Mouse (Mus musculus) retina, adult 2 months (tissue): ENCODE measurements around the gene Slc2a3.
"Not testable (repeated sequence)": the region's sequence is repeated elsewhere in the genome, so short reads cannot be mapped to it uniquely, and the experiment has no call there.

ENCODE experiments used
- DNase-seq: peaks from one replicate; pipeline ENCODE4 v3.0.0-alpha.2; 2012; ENCODE audit warnings: low read depth, low spot score

Gene Slc2a3

GRCm38 (mm10) chr6:122810022-122810614 is 8.7 kb upstream of the Slc2a3 start:
- no peak for DNase-seq

GRCm38 (mm10) chr6:122804418-122804817 is 3.0 kb upstream of the Slc2a3 start:
- DNase-seq = no peak

GRCm38 (mm10) chr6:122801801-122802514 is 518 bp upstream of the Slc2a3 start:
- no peak for DNase-seq

- DNase-seq = no peak
Measured at GRCm38 (mm10) chr6:122800640-122801300, 670 bp downstream of the Slc2a3 start.

- DNase-seq = no peak
Measured at GRCm38 (mm10) chr6:122795254-122795935, 6.0 kb downstream of the Slc2a3 start.

- no peak for DNase-seq
Measured at GRCm38 (mm10) chr6:122786275-122786674, 15.2 kb downstream of the Slc2a3 start.

GRCm38 (mm10) chr6:122784866-122785265 is 16.6 kb downstream of the Slc2a3 start:
- DNase-seq = no peak

- no peak for DNase-seq
Measured at GRCm38 (mm10) chr6:122782164-122782563, 19.3 kb downstream of the Slc2a3 start.

GRCm38 (mm10) chr6:122781167-122781566 is 20.3 kb downstream of the Slc2a3 start:
- DNase-seq = no peak

- no peak for DNase-seq
Measured at GRCm38 (mm10) chr6:122779916-122780315, 21.5 kb downstream of the Slc2a3 start.

GRCm38 (mm10) chr6:122776040-122776439 is 25.4 kb downstream of the Slc2a3 start:
- DNase-seq = no peak

GRCm38 (mm10) chr6:122774345-122774744 is 27.1 kb downstream of the Slc2a3 start:
- DNase-seq = no peak

GRCm38 (mm10) chr6:122772701-122773100 is 28.7 kb downstream of the Slc2a3 start:
- DNase-seq = no peak

GRCm38 (mm10) chr6:122770760-122771315 is 30.6 kb downstream of the Slc2a3 start:
- no peak for DNase-seq

- no peak for DNase-seq
Measured at GRCm38 (mm10) chr6:122769771-122770759, 31.4 kb downstream of the Slc2a3 start.

- no peak for DNase-seq
Measured at GRCm38 (mm10) chr6:122768256-122768655, 33.2 kb downstream of the Slc2a3 start.

GRCm38 (mm10) chr6:122767012-122767411 is 34.4 kb downstream of the Slc2a3 start:
- not testable (repeated sequence) for DNase-seq

- DNase-seq = no peak
Measured at GRCm38 (mm10) chr6:122766145-122766968, 35.1 kb downstream of the Slc2a3 start.

GRCm38 (mm10) chr6:122765298-122765956 is 36.0 kb downstream of the Slc2a3 start:
- no peak for DNase-seq
